Mouse (Mus musculus) neural tube, embryonic 14.5 days (tissue): ENCODE results near the gene Col2a1. TPM values are rescaled to one million over a fixed set of nuclear protein-coding genes. Genes with fewer than 3 reads are reported as not detected.
A peak's percentile ranks its signal among the peaks of the same experiment; 100 is the strongest.

Experiments
- ATAC-seq: fragments of 200-750 bp; cut with Nextera tagmentation; 2 replicates; pipeline ENCODE4 v1.8.0; 2017; ENCODE audit warnings: low read depth, mild to moderate bottlenecking, moderate TSS enrichment, moderate library complexity
- H3K27ac ChIP-seq: fragments of 300-500 bp; sonication (generic); 2 replicates; pipeline ENCODE4 v1.5.1; 2014; ENCODE audit warnings: low read depth, mild to moderate bottlenecking, control low read depth, low read length, moderate library complexity, mixed read lengths
- H3K27me3 ChIP-seq: fragments of 300-500 bp; sonication (generic); 2 replicates; pipeline ENCODE4 v1.6.1; 2014; ENCODE audit warnings: low read length; ENCODE audit not compliant: control insufficient read depth, insufficient read depth
- H3K36me3 ChIP-seq: fragments of 300-500 bp; sonication (generic); 2 replicates; pipeline ENCODE4 v1.6.1; 2014; ENCODE audit warnings: low read length, mixed read lengths; ENCODE audit not compliant: control insufficient read depth, insufficient read depth
- H3K4me1 ChIP-seq: fragments of 300-500 bp; sonication (generic); 2 replicates; pipeline ENCODE4 v1.6.1; 2014; ENCODE audit warnings: low read length; ENCODE audit not compliant: control insufficient read depth, insufficient read depth
- H3K4me2 ChIP-seq: fragments of 300-500 bp; sonication (generic); 2 replicates; pipeline ENCODE4 v1.6.1; 2014; ENCODE audit warnings: mild to moderate bottlenecking, low read depth, low read length, control low read depth
- H3K4me3 ChIP-seq: fragments of 300-500 bp; sonication (generic); 2 replicates; pipeline ENCODE4 v1.5.1; 2014; ENCODE audit warnings: low read depth, low read length, control low read depth, mixed read lengths
- H3K9ac ChIP-seq: fragments of 300-500 bp; sonication (generic); replicated peaks from 2 replicates; pipeline ENCODE4 v1.6.1; 2014; ENCODE audit warnings: low read depth, mild to moderate bottlenecking, control low read depth, low read length, mixed read lengths
- H3K9me3 ChIP-seq: fragments of 300-500 bp; sonication (generic); 2 replicates; pipeline ENCODE4 v1.6.1; 2016; ENCODE audit warnings: low read length; ENCODE audit not compliant: control insufficient read depth
- WGBS: fragments of 180-500 bp; shearing (Covaris S2); extraction: QIAGEN DNeasy Blood & Tissue Kit; methylation state at CpG from one replicate; pipeline ENCODE4 v1.1.7; 2014; 5-methylcytosine and 5-hydroxymethylcytosine counted together
- polyA plus RNA-seq: library from polyadenylated mRNA; unstranded; fragments of >200 nt; fragmentation: Nextera tagmentation; extraction: Ambion mirVana; gene quantifications from 2 replicates; pipeline ENCODE4 v1.2.1, GENCODE M21; 2014

Col2a1 gene
- polyA plus RNA-seq, 1 experiment from 2014 or later: 11.3 TPM

DNA sequence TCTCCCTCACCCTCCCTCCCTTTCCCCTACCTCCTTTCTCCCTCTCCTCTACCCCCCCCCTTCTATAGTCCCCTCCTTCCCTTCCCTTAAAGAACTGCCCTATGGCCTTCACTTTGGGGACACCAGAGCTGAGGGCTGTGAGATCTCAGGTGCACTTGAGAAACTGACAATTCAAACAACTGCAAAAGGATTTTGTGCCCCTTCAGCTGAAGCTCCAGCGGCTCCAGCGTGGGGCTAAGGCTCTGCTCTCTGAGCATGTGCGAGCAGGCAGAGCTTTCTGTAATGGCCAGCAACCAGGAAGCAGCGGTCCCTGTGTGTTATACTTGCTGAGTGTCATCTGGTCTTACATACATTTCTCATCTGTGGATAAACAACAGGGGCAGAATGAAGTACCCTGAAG, 48.8 kb downstream of the Col2a1 start:
- H3K4me3 ChIP-seq: no peak overlapping the region
- H3K9me3 ChIP-seq: no peaks in the 10 kb centered on the region
- no peaks in the 10 kb centered on the region for H3K4me1 ChIP-seq
- no peak overlapping the region for H3K9ac ChIP-seq
- 27% methylated on average over 4 of the region's 4 CpGs for WGBS
- no peak overlapping the region for H3K4me2 ChIP-seq
- no peaks in the 10 kb centered on the region for H3K36me3 ChIP-seq
- no peak overlapping the region for H3K27ac ChIP-seq
- no peak for ATAC-seq
- no peaks in the 10 kb centered on the region for H3K27me3 ChIP-seq

DNA sequence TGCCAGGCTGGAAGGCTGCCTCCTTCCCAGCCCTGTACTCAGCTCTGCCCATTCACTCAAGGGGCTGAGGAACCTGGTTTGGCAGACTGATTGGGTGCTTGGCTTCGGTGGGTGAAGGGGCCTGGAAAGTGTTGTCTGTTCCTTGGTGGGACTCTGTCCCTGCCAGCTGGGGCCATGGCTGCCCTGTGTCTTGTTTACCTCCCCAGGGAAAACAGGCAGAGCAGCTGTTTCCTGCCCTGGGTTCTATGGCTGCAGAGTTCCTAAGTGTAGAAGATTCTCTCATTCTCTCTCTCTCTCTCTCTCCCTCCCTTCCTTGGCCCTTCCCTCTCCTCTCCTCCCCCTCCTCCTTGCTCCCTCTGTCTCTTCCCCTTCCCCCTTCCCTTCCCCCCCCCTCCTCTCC, 49.2 kb downstream of the Col2a1 start:
- ATAC-seq: no peak
- no peak overlapping the region for H3K4me2 ChIP-seq
- H3K4me1 ChIP-seq: no peaks in the 10 kb centered on the region
- H3K9me3 ChIP-seq: no peaks in the 10 kb centered on the region
- H3K27ac ChIP-seq: no peak overlapping the region
- H3K27me3 ChIP-seq: no peaks in the 10 kb centered on the region
- H3K9ac ChIP-seq: no peak overlapping the region
- no peaks in the 10 kb centered on the region for H3K36me3 ChIP-seq
- WGBS: 60% methylated on average over 1 of the region's 1 CpGs
- no peak overlapping the region for H3K4me3 ChIP-seq

DNA sequence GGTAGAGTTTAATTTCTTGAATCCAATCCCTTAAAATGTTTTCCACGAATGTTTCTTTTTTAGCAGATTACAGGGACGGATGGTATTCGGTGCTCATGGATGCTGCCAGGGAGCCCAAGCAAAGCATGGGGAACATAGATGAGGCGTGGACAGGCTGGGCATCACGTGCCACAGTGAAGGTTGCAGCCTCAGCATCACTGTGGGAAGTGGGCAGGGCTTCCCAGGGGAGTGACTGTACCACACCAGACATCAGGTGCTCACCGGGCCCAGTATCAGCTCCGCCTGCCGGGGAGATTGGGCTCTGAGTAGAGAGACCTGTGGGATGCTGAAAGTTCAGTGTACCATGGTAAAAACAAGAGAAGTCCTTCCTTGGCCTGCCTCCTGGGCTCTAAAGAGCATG, 49.8 kb downstream of the Col2a1 start:
- no peak overlapping the region for H3K9ac ChIP-seq
- no peaks in the 10 kb centered on the region for H3K4me1 ChIP-seq
- no peak overlapping the region for H3K4me3 ChIP-seq
- no peaks in the 10 kb centered on the region for H3K36me3 ChIP-seq
- no peak overlapping the region for H3K27ac ChIP-seq
- no peak overlapping the region for H3K4me2 ChIP-seq
- no peaks in the 10 kb centered on the region for H3K9me3 ChIP-seq
- no peak for ATAC-seq
- no peaks in the 10 kb centered on the region for H3K27me3 ChIP-seq
- WGBS: 84% methylated on average over 8 of the region's 8 CpGs

DNA sequence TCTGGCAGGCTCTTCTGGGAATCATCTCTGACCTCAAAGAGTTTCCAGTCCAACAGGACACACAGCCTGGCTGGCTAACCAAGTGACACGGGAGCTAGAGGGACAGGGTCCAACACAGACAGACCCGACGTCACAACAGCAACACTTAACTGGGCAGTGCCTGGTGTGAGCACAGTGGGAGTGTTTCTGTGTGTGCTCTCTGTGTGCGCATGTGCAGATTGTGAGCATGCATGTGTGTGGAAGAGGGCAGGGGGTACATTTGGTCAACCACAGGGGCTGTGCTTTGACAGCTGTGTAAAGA, 51.7 kb downstream of the Col2a1 start:
- ATAC-seq: no peak
- no peaks in the 10 kb centered on the region for H3K27me3 ChIP-seq
- no peak overlapping the region for H3K27ac ChIP-seq
- H3K9ac ChIP-seq: no peak overlapping the region
- no peaks in the 10 kb centered on the region for H3K9me3 ChIP-seq
- H3K4me3 ChIP-seq: no peak overlapping the region
- no peaks in the 10 kb centered on the region for H3K4me1 ChIP-seq
- WGBS: 64% methylated on average over 4 of the region's 4 CpGs
- peak overlapping the region; percentile 26; the same call in 1 of the 2 replicates for H3K4me2 ChIP-seq
- H3K36me3 ChIP-seq: no peaks in the 10 kb centered on the region

DNA sequence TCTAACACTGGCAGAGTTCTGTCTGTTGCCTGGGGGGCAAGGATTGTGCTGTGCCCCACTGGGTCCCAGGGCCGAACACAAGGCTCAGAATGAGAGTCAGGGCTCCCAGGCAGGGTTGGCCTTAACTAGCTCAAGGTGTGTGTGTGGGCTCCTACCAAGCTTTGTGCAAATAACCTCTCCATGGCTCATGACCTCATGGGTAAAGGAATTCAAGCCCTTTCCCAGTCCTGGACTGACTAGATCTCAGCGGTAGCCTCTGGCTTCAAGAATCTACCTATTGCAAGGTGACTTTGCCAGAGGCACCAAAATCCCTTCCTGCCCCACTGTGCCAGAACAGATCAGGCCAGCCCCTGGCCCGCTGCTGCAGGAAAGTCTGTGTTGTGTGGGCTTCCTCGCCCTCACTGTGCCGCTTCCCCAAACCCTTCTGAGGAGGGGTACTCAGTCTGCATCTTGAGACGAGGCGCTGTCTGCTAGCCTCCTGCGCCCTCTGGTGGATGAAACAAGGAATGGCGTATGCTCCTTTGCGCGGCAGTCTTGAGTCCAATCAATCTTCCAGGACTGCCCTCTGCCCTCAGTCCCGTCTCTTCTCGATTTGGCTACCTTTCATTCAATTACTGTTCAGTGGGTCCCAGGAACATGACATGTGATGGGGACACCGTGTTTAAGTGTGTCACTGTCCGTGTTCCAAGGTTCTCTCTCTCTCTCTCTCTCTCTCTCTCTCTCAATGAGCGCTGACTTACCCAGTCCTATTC, 52.2 kb downstream of the Col2a1 start:
- 16% methylated on average over 16 of the region's 16 CpGs for WGBS
- ATAC-seq: peak; percentile 70
- Histone ChIP-seq H3K9ac (no peak overlapping the region), H3K27me3 (no peaks in the 10 kb centered on the region), H3K36me3 (no peaks in the 10 kb centered on the region), H3K4me3 (no peak overlapping the region), H3K4me1 (no peaks in the 10 kb centered on the region), H3K4me2 (peak overlapping the region; percentile 26), H3K27ac (no peak overlapping the region), H3K9me3 (no peaks in the 10 kb centered on the region)

DNA sequence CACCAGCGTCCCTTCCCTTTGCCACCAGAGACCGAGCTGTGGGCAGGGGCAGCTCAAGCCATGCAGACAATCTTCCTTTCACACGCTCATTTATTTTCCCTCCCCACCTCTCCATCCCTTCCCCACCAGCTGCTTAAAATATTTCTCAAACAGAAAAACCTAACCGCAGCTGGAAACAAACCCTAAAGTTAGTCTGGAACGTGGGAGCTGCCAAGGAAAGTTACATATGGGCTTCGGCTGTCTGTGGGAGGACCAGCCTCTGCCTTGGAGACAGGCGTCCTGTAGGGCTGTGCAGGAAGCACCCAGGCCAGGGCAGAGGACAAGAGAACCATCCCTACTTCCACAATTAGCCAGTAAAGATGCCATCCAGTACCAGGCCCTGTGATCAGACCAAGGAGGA, 54.3 kb downstream of the Col2a1 start:
- Histone ChIP-seq H3K4me2 (no peak overlapping the region), H3K27ac (no peak overlapping the region), H3K4me1 (no peaks in the 10 kb centered on the region), H3K9ac (no peak overlapping the region), H3K27me3 (no peaks in the 10 kb centered on the region), H3K4me3 (no peak overlapping the region), H3K9me3 (no peaks in the 10 kb centered on the region), H3K36me3 (no peaks in the 10 kb centered on the region)
- 72% methylated on average over 7 of the region's 7 CpGs for WGBS
- no peak for ATAC-seq

DNA sequence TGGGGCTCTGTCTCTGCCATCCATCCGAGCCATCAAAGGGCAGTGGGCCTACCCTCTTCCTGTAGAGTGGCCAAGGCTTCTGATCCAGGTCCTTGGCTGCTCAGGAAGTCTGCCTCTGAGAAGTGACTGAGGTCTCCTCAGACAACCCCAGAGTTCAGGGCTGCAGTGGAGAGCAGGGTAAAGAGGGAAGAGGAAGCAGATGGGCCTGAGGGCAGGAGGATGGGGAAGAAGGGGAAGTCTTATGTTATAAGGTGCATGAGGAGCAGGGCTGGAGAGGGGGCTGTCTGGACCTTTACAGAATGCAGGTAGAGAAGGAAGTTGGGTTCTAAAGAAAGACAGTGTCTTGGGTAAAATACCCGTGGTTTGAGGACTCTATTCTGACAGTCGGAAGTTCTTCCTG, 54.8 kb downstream of the Col2a1 start:
- Histone ChIP-seq H3K27ac (no peak overlapping the region), H3K9me3 (no peaks in the 10 kb centered on the region), H3K4me2 (no peak overlapping the region), H3K36me3 (no peaks in the 10 kb centered on the region), H3K9ac (no peak overlapping the region), H3K4me3 (no peak overlapping the region), H3K4me1 (no peaks in the 10 kb centered on the region), H3K27me3 (no peaks in the 10 kb centered on the region)
- no peak for ATAC-seq
- 80% methylated on average over 3 of the region's 3 CpGs for WGBS

DNA sequence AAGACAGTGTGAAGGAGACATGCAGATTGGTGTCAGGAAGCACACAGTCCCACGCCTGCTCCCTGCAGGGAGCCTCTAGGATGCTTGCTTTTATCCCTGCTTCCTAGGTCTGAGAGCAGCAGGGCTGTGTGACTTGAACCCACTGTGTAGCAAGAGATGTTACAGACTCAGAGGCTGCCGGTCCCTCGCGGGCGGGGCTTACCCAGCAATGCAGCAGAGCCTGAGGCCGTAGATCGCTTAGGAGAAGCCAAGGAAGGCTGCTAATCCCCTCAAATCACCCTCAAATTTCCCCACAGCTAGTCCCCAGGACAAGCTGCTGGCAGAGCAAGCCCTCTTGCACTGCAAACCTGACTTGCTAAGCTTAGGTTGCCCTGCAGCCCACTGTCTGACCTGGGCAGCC, 55.8 kb downstream of the Col2a1 start:
- H3K9ac ChIP-seq: no peak overlapping the region
- no peak overlapping the region for H3K27ac ChIP-seq
- 56% methylated on average over 7 of the region's 7 CpGs for WGBS
- H3K36me3 ChIP-seq: no peaks in the 10 kb centered on the region
- H3K27me3 ChIP-seq: no peaks in the 10 kb centered on the region
- no peak overlapping the region for H3K4me3 ChIP-seq
- H3K9me3 ChIP-seq: no peaks in the 10 kb centered on the region
- H3K4me1 ChIP-seq: no peaks in the 10 kb centered on the region
- H3K4me2 ChIP-seq: no peak overlapping the region
- ATAC-seq: no peak

DNA sequence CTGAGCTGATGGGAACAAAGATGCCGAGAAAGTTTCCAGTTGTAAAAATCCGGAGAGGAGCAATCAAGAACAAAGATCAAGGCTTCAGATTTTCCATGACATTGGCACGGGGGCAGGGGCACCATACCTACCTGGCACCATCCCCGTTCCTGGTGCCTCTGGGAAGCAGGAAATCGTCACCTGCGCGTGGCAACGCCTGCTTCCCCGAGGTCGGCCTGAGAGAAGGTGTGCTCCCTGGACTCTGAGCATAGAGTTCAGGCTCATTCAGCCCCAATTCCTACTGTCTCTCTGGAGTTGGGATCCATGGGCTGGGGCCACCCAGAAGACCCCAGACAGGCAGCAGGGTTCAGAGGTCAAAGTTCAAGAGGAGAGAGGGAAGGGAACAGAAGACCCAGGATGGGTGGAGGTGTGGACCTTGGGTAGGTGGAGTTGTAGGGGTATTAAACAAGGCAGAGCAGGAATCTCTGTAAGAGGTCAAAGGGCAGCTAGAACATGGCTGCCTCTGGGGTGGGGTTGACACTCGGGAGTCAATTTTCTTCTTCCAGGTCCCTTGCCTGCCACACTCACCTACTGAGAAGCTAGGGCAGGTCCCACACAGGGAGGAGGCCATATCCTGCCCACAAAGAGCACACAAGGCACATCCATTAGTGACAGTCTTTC, 58.7 kb downstream of the Col2a1 start:
- H3K4me1 ChIP-seq: no peaks in the 10 kb centered on the region
- no peaks in the 10 kb centered on the region for H3K36me3 ChIP-seq
- H3K9me3 ChIP-seq: no peaks in the 10 kb centered on the region
- H3K4me3 ChIP-seq: no peak overlapping the region
- H3K27ac ChIP-seq: no peak overlapping the region
- H3K9ac ChIP-seq: no peak overlapping the region
- no peaks in the 10 kb centered on the region for H3K27me3 ChIP-seq
- WGBS: 74% methylated on average over 11 of the region's 11 CpGs
- ATAC-seq: no peak
- no peak overlapping the region for H3K4me2 ChIP-seq
